Mouse (Mus musculus) ES-Bruce4 (cell line): ENCODE data around the gene Ldlr. TPM values are rescaled to one million over a fixed set of nuclear protein-coding genes. Genes with fewer than 3 reads are reported as not detected.

Source experiments
- H3K27ac ChIP-seq: 2 replicates; pipeline ENCODE4 v1.5.1; 2012; ENCODE audit warnings: low read length, inconsistent platforms; ENCODE audit not compliant: insufficient read depth
- H3K27me3 ChIP-seq: 2 replicates; pipeline ENCODE4 v1.6.1; 2012; ENCODE audit warnings: mild to moderate bottlenecking, low read length, inconsistent platforms; ENCODE audit not compliant: control insufficient read depth, poor library complexity, insufficient read depth, severe bottlenecking
- H3K36me3 ChIP-seq: 2 replicates; pipeline ENCODE4 v1.6.1; 2012; ENCODE audit warnings: inconsistent platforms, mild to moderate bottlenecking, low read length, moderate library complexity; ENCODE audit not compliant: control insufficient read depth, poor library complexity, insufficient read depth, severe bottlenecking
- H3K4me1 ChIP-seq: one replicate; pipeline ENCODE4 v1.8.1; 2011; ENCODE audit warnings: low read length; ENCODE audit not compliant: control insufficient read depth, insufficient read depth
- H3K4me3 ChIP-seq: 2 replicates; pipeline ENCODE4 v1.5.1; 2011; ENCODE audit warnings: low read depth, mild to moderate bottlenecking, low read length
- H3K9ac ChIP-seq: 2 replicates; pipeline ENCODE4 v1.6.1; 2012; ENCODE audit warnings: low read depth, mild to moderate bottlenecking, inconsistent platforms; ENCODE audit not compliant: poor library complexity, severe bottlenecking
- H3K9me3 ChIP-seq: replicated peaks from 2 replicates; pipeline ENCODE4 v1.6.1; 2012; ENCODE audit warnings: mild to moderate bottlenecking, low read length, inconsistent platforms; ENCODE audit not compliant: control insufficient read depth, poor library complexity, insufficient read depth, severe bottlenecking
- CTCF ChIP-seq: IDR thresholded peaks from one replicate; pipeline ENCODE4 v1.8.1; 2011; ENCODE audit warnings: low read depth, low read length
- EP300 ChIP-seq: IDR thresholded peaks from 2 replicates; pipeline ENCODE4 v1.6.1; 2011; ENCODE audit warnings: low read depth, low read length; ENCODE audit not compliant: insufficient read depth
- POLR2A ChIP-seq: IDR thresholded peaks from one replicate; pipeline ENCODE4 v1.8.1; 2011; ENCODE audit warnings: low read length; ENCODE audit not compliant: insufficient read depth
- polyA plus RNA-seq: library from polyadenylated mRNA; stranded (reverse); fragments of >200 nt; gene quantifications from 2 replicates; pipeline ENCODE4 v1.2.4, GENCODE M21; 2011; ENCODE audit warnings: low read depth; ENCODE audit not compliant: missing spikeins, insufficient read depth, insufficient read length

Gene Ldlr
- polyA plus RNA-seq, 1 experiment: 79.3 TPM

DNA sequence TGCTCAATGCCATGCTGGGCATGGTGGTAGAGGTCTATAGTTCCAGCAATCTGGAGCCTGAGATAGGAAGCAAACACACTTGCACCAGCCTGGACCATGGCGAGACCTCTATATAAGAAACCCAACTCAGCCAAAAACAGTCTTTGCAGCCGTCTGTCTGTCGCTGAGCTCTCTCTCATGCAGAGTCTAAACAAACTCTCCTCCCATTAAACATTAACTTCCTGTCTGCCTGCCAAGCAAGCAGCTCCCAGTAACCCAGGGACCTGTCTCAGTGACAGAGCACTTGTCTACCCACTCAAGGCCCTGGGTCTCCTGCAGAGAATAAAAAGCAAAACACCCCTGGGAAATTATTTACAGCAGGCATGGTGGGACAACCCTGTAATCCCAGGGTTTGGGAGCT is 13.3 kb downstream of the Ldlr start:
- Histone ChIP-seq H3K4me1 (no peaks in the 10 kb centered on the region), H3K27ac (no peak overlapping the region), H3K9me3 (no peaks in the 10 kb centered on the region), H3K27me3 (no peaks in the 10 kb centered on the region), H3K9ac (no peak overlapping the region), H3K36me3 (peaks cover 80% of the 10 kb centered on the region), H3K4me3 (no peak overlapping the region)
- TF ChIP-seq POLR2A (no peak), CTCF (no peak), EP300 (no peak)

DNA sequence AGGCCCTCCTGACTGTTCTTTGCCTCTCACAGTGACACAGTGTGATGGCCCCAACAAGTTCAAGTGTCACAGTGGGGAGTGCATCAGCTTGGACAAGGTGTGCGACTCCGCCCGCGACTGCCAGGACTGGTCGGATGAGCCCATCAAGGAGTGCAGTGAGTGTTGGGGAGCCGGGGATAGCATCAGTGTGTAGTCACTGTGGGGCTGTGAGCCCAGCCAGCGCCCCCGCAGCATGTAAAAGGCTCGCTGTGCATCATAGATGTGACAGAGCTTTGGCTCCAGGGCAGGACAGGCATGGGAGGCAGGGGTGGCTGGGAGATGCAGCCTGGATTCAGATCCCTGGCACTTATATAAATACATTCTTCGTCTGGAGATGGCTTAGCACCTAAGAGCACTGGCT is 13.9 kb downstream of the Ldlr start:
- Histone ChIP-seq H3K27me3 (no peaks in the 10 kb centered on the region), H3K4me1 (no peaks in the 10 kb centered on the region), H3K9me3 (no peaks in the 10 kb centered on the region), H3K4me3 (no peak overlapping the region), H3K36me3 (peaks cover 80% of the 10 kb centered on the region), H3K27ac (no peak overlapping the region), H3K9ac (no peak overlapping the region)
- no peak for TF ChIP-seq EP300
- TF ChIP-seq POLR2A: no peak
- TF ChIP-seq CTCF: no peak

DNA sequence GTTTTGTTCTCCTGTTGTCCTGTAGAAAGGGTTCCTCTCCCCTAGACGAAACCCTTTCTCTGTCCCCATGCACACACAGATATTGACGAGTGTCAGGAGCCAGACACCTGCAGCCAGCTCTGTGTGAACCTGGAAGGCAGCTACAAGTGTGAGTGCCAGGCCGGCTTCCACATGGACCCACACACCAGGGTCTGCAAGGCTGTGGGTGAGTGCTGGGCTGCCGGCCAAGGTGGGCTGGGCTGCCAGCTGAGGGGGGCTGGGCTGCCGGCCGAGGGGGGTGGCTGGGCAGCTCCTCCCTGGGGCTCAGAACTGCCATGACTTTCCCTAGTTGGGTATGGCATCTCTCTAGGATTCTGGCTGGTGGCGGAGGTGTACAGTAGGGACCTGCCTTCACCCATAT is 15.5 kb downstream of the Ldlr start:
- Histone ChIP-seq H3K4me3 (no peak overlapping the region), H3K9ac (no peak overlapping the region), H3K27ac (no peak overlapping the region), H3K9me3 (no peaks in the 10 kb centered on the region), H3K27me3 (no peaks in the 10 kb centered on the region), H3K4me1 (no peaks in the 10 kb centered on the region), H3K36me3 (peaks cover 78% of the 10 kb centered on the region)
- TF ChIP-seq CTCF: no peak
- no peak for TF ChIP-seq EP300
- no peak for TF ChIP-seq POLR2A

DNA sequence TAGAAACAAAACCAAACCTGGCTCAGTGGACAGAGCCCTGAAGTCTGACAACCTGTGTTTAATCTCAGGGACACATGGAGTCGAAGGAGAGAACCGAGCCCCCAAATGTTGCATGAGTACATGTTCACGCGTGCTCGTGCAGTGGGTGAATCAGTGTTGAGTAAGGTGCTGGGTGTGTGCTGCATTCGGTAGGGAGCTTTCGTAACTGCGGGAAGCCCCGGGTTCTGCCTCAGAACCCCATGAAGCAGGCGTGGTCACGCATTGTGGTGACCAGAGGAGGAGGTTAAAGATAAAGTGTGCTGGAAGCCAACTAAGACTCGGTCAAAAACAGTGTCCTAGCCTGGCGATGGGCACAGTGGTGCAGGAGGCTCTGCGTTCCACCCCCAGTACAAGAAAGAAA is 17.1 kb downstream of the Ldlr start:
- Histone ChIP-seq H3K27ac (no peak overlapping the region), H3K9ac (no peak overlapping the region), H3K4me1 (no peaks in the 10 kb centered on the region), H3K27me3 (no peaks in the 10 kb centered on the region), H3K36me3 (peaks cover 79% of the 10 kb centered on the region), H3K4me3 (no peak overlapping the region), H3K9me3 (no peaks in the 10 kb centered on the region)
- TF ChIP-seq CTCF (no peak), EP300 (no peak), POLR2A (no peak)

DNA sequence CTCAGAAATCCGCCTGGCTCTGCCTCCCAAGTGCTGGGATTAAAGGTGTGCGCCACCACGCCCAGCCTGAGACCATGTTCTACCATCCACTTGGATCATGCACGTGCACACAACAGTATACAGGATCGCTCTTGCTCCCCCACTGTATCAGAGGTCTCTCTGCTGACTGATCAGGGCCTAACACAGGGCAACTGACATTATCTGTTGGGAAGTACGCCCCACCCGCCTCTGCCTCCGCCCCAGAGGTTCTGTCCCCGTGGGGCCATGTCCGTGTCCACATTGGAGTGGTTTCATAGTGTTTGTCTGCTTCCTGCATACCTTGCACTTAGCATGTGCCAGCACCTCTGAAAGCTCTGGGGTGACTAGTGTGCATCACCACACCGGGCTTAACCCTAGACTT is 18.2 kb downstream of the Ldlr start:
- no peak overlapping the region for H3K4me3 ChIP-seq
- H3K27ac ChIP-seq: no peak overlapping the region
- H3K9me3 ChIP-seq: no peaks in the 10 kb centered on the region
- H3K4me1 ChIP-seq: no peaks in the 10 kb centered on the region
- TF ChIP-seq POLR2A: no peak
- no peak for TF ChIP-seq CTCF
- TF ChIP-seq EP300: no peak
- peaks cover 85% of the 10 kb centered on the region for H3K36me3 ChIP-seq
- H3K9ac ChIP-seq: no peak overlapping the region
- H3K27me3 ChIP-seq: no peaks in the 10 kb centered on the region

DNA sequence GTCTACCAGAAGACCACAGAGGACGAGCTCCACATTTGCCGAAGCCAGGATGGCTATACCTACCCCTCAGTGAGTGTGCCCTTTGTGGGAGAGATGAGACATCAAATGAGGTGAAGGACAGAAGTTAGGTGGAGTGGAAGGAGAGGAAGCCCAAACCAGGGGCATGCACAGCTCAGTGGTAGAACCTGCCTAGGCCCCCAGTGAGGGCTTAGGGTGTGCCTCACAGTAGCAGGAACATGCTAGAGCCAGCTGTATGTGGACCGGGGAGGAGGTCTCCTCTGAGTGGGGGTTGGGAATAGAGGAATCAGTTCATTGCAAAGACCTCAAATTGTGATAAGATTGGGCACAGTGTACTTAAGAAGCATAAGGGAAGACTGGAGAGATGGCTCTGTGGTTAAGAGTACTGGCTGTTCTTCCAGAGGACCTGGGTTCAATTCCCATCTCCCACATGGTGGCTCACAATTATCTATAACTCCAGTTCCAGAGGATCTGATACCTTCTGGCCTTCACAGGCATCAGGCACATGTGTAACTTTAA is 24.0 kb downstream of the Ldlr start:
- Histone ChIP-seq H3K9me3 (no peaks in the 10 kb centered on the region), H3K4me1 (peaks cover 3% of the 10 kb centered on the region), H3K9ac (no peak overlapping the region), H3K27ac (no peak overlapping the region), H3K36me3 (peaks cover 67% of the 10 kb centered on the region), H3K27me3 (no peaks in the 10 kb centered on the region), H3K4me3 (no peak overlapping the region)
- TF ChIP-seq EP300: no peak
- no peak for TF ChIP-seq CTCF
- no peak for TF ChIP-seq POLR2A
